Mouse (Mus musculus): Measurements from ENCODE around the gene Cox15. TPM values are rescaled to one million over a fixed set of nuclear protein-coding genes. Genes with fewer than 3 reads are reported as not detected.

Gene Cox15
- polyA plus RNA-seq, 1 experiment = 18.5 TPM

DNA sequence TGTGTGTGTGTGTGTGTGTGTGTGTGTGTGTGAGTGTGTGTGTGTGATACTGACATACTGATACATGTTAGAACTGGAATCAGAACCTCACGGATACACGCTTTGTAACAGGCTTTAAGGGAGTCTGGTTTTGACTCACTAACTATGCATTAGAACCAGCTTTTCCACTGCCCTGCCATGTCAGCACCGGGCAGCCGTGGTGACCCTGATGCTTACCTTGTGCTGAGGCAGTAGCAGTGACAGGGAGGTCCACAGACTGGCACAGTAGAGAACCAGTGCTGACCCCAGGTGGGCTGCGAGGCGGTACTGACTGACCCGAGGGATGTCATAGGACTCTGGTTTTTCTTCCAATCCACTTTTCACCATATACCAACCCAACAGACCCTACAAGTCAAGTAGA lies 9.4 kb downstream of the Cox15 start:
- TF ChIP-seq CTCF (IDR thresholded peaks at IDR 0.05; ENCODE audit: low read depth, low read length) (no peak), POLR2A (IDR thresholded peaks at IDR 0.05; ENCODE audit: borderline replicate concordance, low read depth, low read length) (no peak)
- Histone ChIP-seq H3K4me1 (ENCODE audit: control insufficient read depth, insufficient read depth, low read length) (peaks cover 10% of the 10 kb centered on the region), H3K4me3 (ENCODE audit: insufficient read depth, low read length) (no peak overlapping the region), H3K27ac (ENCODE audit: insufficient read depth, low read depth, low read length) (no peak overlapping the region)

DNA sequence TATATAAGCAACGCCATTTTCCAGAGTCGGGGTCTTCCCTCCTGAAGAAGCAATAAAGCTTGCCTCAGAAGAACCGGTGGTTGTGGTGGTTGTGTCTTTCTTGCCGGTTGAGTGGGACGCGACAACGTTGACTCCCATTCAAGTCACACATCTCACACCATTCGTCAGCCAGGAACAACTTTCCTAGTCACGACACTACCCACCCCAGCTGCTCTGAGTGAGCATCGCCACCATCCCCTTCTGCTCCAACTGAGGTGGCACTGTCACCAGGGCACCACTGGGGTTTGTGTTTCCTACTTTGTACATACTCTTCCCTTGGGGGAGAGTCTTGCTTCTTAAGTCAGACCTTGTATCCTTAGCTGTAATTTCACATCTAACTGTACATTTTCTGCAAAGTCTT lies 14.4 kb downstream of the Cox15 start:
- Histone ChIP-seq H3K27ac (ENCODE audit: insufficient read depth, low read depth, low read length) (no peak overlapping the region), H3K4me3 (ENCODE audit: insufficient read depth, low read length) (no peak overlapping the region), H3K4me1 (ENCODE audit: control insufficient read depth, insufficient read depth, low read length) (no peaks in the 10 kb centered on the region)
- no peak for TF ChIP-seq CTCF (IDR thresholded peaks at IDR 0.05; ENCODE audit: low read depth, low read length)
- no peak for TF ChIP-seq POLR2A (IDR thresholded peaks at IDR 0.05; ENCODE audit: borderline replicate concordance, low read depth, low read length)

DNA sequence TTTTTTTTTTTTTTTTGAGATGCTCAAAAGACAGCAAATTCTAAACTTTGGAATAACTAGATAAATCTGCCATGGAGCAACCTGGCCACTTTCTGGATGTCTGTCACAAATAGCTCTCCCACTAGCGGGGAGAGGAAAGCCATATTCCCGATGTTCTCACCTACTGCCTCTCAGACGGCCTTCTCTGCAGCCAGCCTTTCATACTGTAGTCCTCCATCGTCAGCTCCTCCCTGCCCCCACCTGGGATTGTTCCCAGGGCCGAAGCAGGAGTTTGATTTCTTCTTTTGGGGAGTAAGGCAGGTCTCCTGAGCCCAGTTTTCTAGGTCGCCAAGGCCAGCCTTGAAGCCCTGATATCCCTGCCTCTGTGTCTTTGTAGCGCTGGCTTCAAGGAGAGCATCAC lies 21.6 kb downstream of the Cox15 start:
- Histone ChIP-seq H3K4me3 (ENCODE audit: insufficient read depth, low read length) (no peak overlapping the region), H3K4me1 (ENCODE audit: control insufficient read depth, insufficient read depth, low read length) (peaks cover 12% of the 10 kb centered on the region), H3K27ac (ENCODE audit: insufficient read depth, low read depth, low read length) (no peak overlapping the region)
- no peak for TF ChIP-seq CTCF (IDR thresholded peaks at IDR 0.05; ENCODE audit: low read depth, low read length)

DNA sequence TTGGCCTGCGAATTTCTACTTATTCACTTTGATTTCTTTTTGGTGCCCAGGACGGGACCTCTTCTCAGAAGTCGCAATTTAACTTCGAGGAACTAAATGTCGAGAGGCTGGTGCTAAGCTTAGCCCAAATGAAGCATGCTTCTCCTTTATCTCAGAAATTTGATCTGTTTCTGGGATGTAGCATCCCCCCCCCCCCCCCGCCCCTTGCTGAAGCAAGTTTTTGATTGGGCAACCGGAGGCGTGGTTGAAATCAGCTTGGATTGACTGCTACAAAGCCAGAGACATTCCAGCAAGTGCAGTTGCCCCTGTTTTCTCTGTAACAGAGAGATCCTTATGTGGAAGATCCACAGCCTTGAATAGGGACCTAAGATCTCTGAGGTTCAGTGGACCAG lies 22.8 kb downstream of the Cox15 start:
- TF ChIP-seq POLR2A (IDR thresholded peaks at IDR 0.05; ENCODE audit: borderline replicate concordance, low read depth, low read length) (no peak), CTCF (IDR thresholded peaks at IDR 0.05; ENCODE audit: low read depth, low read length) (no peak)
- Histone ChIP-seq H3K4me1 (ENCODE audit: control insufficient read depth, insufficient read depth, low read length) (peaks cover 13% of the 10 kb centered on the region), H3K4me3 (ENCODE audit: insufficient read depth, low read length) (no peak overlapping the region), H3K27ac (ENCODE audit: insufficient read depth, low read depth, low read length) (no peak overlapping the region)

DNA sequence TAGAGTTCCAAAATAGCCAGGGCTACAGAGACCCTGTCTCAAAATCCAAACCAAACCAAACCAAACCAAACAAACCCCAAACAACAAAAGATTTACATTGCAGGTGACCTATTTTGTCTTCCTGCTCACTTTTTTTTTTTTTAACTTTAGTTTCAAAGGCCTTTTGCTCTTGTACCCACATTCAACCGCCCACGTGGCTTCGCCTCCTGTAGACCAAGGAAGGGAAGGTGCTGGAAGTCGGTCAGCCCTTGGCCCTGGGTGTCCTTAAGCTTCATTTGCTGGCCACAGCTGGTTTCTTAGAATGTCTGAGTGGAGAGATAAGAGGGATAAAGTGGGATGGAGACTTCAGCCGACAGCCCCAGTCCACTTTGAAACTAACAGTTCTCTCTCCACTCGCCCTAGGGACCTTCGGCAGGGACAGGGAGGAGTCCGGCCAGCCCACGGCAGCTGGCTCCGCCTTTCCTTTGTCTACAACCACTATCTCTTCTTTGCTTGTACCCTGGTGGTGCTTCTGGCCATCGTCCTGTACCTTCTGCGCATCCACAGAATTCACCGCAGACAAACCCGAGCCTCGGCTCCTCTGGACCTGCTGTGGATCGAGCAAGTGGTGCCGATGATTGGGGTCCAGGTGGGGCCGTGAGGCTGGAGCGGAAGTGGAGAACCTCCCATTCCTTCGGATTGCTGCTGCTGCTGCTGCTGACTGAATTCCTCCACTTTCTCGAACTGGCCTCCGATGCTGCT lies 23.3 kb downstream of the Cox15 start:
- Histone ChIP-seq H3K4me3 (ENCODE audit: insufficient read depth, low read length) (no peak overlapping the region), H3K4me1 (ENCODE audit: control insufficient read depth, insufficient read depth, low read length) (peaks cover 13% of the 10 kb centered on the region), H3K27ac (ENCODE audit: insufficient read depth, low read depth, low read length) (no peak overlapping the region)
- TF ChIP-seq POLR2A (IDR thresholded peaks at IDR 0.05; ENCODE audit: borderline replicate concordance, low read depth, low read length) (no peak), CTCF (IDR thresholded peaks at IDR 0.05; ENCODE audit: low read depth, low read length) (no peak)

DNA sequence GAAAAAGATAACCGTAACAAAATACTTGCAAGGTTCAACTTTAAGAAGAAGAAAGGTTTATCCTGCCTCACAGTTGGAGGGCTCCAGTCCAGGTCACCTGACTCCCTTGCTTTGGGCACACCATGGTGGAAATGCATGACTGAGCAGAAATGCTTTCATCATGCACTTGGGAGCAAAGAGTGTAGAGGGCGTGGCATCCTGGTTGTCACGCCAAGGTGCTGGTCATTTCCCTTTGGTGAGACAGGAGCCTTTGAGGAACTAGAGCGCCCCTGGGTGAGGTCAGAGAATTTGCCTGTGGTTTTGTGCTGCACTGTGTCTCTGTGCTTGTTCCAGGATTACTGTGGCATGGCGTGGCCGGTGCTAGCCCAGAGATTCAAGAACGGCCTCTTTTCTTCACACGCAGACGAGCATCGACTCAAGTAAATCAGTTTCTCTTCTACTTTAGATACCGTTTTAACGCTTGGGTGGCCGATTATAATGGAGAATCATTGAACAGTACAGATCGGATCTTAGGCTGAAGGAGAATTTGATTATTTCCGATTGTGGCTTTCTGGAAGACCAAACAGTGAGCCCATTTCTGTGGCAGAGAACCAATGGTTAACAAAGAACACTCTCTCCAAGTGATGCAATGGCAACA lies 26.2 kb downstream of the Cox15 start:
- no peak for TF ChIP-seq POLR2A (IDR thresholded peaks at IDR 0.05; ENCODE audit: borderline replicate concordance, low read depth, low read length)
- no peak for TF ChIP-seq CTCF (IDR thresholded peaks at IDR 0.05; ENCODE audit: low read depth, low read length)

DNA sequence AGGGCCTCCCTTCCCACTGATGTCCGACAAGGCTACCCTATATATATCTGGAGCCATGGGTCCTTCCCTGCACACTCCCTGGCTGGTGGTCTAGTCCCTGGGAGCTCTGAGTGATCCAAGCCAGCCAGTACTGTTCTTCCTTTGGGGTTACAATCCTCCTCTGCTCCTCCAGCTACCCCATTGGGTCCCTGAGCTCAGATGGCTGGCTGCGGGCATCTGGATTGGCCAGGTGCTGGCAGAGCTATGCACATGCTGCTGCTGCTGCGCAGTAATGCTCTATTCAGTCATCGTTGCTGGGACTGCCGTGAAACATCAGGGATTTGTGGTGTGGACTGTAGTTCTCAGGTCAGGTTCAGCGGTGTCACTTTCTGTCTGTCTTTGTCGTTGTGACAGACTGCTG lies 28.0 kb downstream of the Cox15 start:
- peaks cover 21% of the 10 kb centered on the region for H3K4me1 ChIP-seq (ENCODE audit: control insufficient read depth, insufficient read depth, low read length)
- no peak overlapping the region for H3K27ac ChIP-seq (ENCODE audit: insufficient read depth, low read depth, low read length)
- H3K4me3 ChIP-seq (ENCODE audit: insufficient read depth, low read length) = no peak overlapping the region
- no peak for TF ChIP-seq CTCF (IDR thresholded peaks at IDR 0.05; ENCODE audit: low read depth, low read length)
- no peak for TF ChIP-seq POLR2A (IDR thresholded peaks at IDR 0.05; ENCODE audit: borderline replicate concordance, low read depth, low read length)

More for the DNA sequence above, 26.2 kb downstream of the Cox15 start:
- H3K4me3 ChIP-seq (ENCODE audit: insufficient read depth, low read length) = no peak overlapping the region
- 0 out of 2 replicates have a peak overlapping the region, but pooled peaks have one; percentile 8 for H3K27ac ChIP-seq (ENCODE audit: insufficient read depth, low read depth, low read length)
- peaks cover 25% of the 10 kb centered on the region for H3K4me1 ChIP-seq (ENCODE audit: control insufficient read depth, insufficient read depth, low read length)

DNA sequence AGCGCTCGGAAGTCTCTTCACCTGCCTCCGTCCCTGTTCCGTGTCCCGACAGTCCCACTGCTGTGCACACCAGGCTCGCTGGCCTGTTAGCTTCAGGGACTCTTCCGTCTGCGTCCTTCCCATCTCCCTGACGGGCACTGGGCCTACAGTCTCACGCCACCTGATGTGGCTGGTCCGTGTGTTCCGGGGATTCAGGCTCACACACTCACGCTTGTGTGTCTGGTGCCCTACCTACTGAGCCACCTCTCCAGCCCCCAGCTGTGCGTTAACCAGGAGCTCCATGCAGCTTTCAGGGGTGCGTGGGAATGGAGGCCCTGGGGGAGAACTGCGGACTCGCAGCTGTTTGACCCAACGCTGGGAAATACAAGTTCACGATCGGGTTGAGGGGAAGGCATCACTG lies 28.6 kb downstream of the Cox15 start:
- TF ChIP-seq CTCF (IDR thresholded peaks at IDR 0.05; ENCODE audit: low read depth, low read length) (no peak), POLR2A (IDR thresholded peaks at IDR 0.05; ENCODE audit: borderline replicate concordance, low read depth, low read length) (no peak)
- no peak overlapping the region for H3K27ac ChIP-seq (ENCODE audit: insufficient read depth, low read depth, low read length)
- H3K4me1 ChIP-seq (ENCODE audit: control insufficient read depth, insufficient read depth, low read length) = peaks cover 21% of the 10 kb centered on the region
- H3K4me3 ChIP-seq (ENCODE audit: insufficient read depth, low read length) = no peak overlapping the region

DNA sequence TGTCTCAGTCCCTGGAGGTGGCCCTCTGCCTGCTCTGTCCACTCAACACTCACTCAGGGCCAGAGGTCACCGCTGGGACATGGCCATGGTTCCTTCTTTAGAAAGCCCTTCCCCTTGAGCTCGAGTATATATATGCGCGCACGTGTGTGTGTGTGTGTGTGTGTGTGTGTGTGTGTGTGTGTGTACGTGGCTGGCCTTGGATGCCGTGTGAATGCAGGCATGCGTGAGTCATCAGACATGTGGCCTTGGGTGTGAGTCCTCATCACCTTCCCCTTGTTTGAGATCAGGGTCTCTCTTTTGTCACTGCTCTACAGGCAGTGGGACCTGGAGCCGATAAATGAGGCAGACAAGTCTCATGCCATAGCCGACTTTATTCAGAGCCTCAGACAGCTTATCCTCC lies 29.3 kb downstream of the Cox15 start:
- H3K27ac ChIP-seq (ENCODE audit: insufficient read depth, low read depth, low read length) = peak overlapping the region; percentile 2
- H3K4me3 ChIP-seq (ENCODE audit: insufficient read depth, low read length) = no peak overlapping the region
- TF ChIP-seq CTCF (IDR thresholded peaks at IDR 0.05; ENCODE audit: low read depth, low read length) (no peak), POLR2A (IDR thresholded peaks at IDR 0.05; ENCODE audit: borderline replicate concordance, low read depth, low read length) (no peak)
- H3K4me1 ChIP-seq (ENCODE audit: control insufficient read depth, insufficient read depth, low read length) = peaks cover 21% of the 10 kb centered on the region

DNA sequence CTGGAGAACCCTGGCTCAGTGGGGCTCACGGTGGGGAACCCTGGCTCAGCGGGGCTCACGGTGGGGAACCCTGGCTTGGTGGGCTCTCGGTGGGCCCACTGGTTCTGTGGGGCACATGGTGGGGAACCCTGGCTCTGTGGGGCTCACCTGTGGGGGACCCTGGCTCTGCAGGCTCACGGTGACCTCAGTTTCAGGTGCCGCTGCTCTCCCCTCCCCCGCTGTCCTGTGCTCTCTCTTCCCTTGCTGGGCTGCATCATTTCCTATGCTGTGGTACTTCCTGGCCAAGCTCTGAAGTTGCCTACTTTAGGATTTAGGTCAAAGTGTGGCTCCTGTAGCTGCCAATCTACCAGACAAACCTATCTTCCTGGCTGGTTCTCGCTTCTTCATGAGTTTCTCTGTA lies 29.9 kb downstream of the Cox15 start:
- no peak for TF ChIP-seq POLR2A (IDR thresholded peaks at IDR 0.05; ENCODE audit: borderline replicate concordance, low read depth, low read length)
- TF ChIP-seq CTCF (IDR thresholded peaks at IDR 0.05; ENCODE audit: low read depth, low read length) = no peak
- no peak overlapping the region for H3K4me3 ChIP-seq (ENCODE audit: insufficient read depth, low read length)
- peak overlapping the region; percentile 2; the same call in 1 of the 2 replicates for H3K27ac ChIP-seq (ENCODE audit: insufficient read depth, low read depth, low read length)
- peaks cover 21% of the 10 kb centered on the region for H3K4me1 ChIP-seq (ENCODE audit: control insufficient read depth, insufficient read depth, low read length)
